Mouse (Mus musculus) testis, adult 2 months (tissue): Measurements from ENCODE around the gene Odf3b.

Source experiments
- CTCF ChIP-seq: fragments of 200-500 bp; IDR thresholded peaks from 2 replicates; pipeline ENCODE4 v1.5.1; 2012; ENCODE audit warnings: low read depth, mild to moderate bottlenecking, inconsistent platforms, low read length, moderate library complexity; ENCODE audit not compliant: control insufficient read depth, insufficient read depth, insufficient replicate concordance
- POLR2A ChIP-seq: fragments of 200-500 bp; IDR thresholded peaks from 2 replicates; pipeline ENCODE4 v1.6.1; 2012; ENCODE audit warnings: low read depth, mild to moderate bottlenecking, inconsistent platforms, low read length, moderate library complexity; ENCODE audit not compliant: control insufficient read depth

DNA sequence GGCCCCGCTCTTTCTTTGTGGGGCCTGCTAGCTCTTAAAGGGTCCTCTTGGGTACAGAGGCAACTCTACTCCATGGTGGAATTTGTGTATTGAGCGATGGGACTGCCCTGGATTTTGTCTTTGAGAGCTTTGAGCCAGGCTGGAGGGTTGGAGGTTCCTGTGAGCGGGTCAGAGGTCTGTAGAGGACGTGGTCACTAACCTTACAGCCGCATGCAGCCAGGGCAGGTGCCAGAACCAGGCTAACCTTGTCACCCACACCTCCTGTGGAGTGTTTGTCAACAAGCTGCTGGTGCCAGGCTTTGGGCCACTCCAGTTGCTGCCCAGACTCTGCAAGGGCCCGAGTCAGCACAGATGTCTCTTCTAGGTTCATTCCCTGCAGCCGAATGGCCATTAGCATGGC lies 3.0 kb downstream of the Odf3b start:
- TF ChIP-seq CTCF (no peak), POLR2A (no peak)
